Mouse (Mus musculus) erythroblast, embryonic 14.5 days (primary cell): ENCODE data around the gene Ntf3. TPM values are rescaled to one million over a fixed set of nuclear protein-coding genes. Genes with fewer than 3 reads are reported as not detected.

Source experiments
- H3K27me3 ChIP-seq: 2 replicates; pipeline ENCODE4 v1.6.1; 2012; ENCODE audit warnings: inconsistent platforms; ENCODE audit not compliant: control insufficient read depth
- H3K36me3 ChIP-seq: 2 replicates; pipeline ENCODE4 v1.6.1; 2012; ENCODE audit warnings: mild to moderate bottlenecking, inconsistent platforms; ENCODE audit not compliant: control insufficient read depth
- H3K4me1 ChIP-seq: 2 replicates; pipeline ENCODE4 v1.6.1; 2012; ENCODE audit warnings: inconsistent platforms; ENCODE audit not compliant: control insufficient read depth
- H3K4me3 ChIP-seq: replicated peaks from 2 replicates; pipeline ENCODE3; 2012; ENCODE audit warnings: moderate library complexity, mild to moderate bottlenecking, inconsistent platforms
- H3K9me3 ChIP-seq: 2 replicates; pipeline ENCODE4 v1.6.1; 2012; ENCODE audit warnings: low read length, inconsistent platforms, mixed read lengths; ENCODE audit not compliant: control insufficient read depth
- GATA1 ChIP-seq: IDR thresholded peaks from 2 replicates; pipeline ENCODE4 v1.6.1; 2012; ENCODE audit warnings: low read length, inconsistent platforms, mixed read lengths
- TAL1 ChIP-seq: IDR thresholded peaks from 3 replicates; pipeline ENCODE4 v1.6.1; 2012; ENCODE audit warnings: low read length, inconsistent platforms, mixed read lengths
- polyA plus RNA-seq: library from polyadenylated mRNA; stranded (reverse); fragments of >175 nt; gene quantifications from 2 replicates; pipeline ENCODE4 v1.2.3, GENCODE M21; 2012

Gene Ntf3
- polyA plus RNA-seq, 1 experiment: not detected

GRCm38 (mm10) chr6:126162351-126162758, 4.4 kb downstream of the Ntf3 start:
- no peaks in the 10 kb centered on the region for H3K4me1 ChIP-seq
- TF ChIP-seq TAL1 (no peak), GATA1 (no peak)
- no peak overlapping the region for H3K4me3 ChIP-seq
- no peaks in the 10 kb centered on the region for H3K36me3 ChIP-seq
- H3K27me3 ChIP-seq: peaks cover 66% of the 10 kb centered on the region
- H3K9me3 ChIP-seq: no peaks in the 10 kb centered on the region

- Histone ChIP-seq H3K27me3 (peaks cover 60% of the 10 kb centered on the region), H3K9me3 (no peaks in the 10 kb centered on the region), H3K4me1 (no peaks in the 10 kb centered on the region), H3K36me3 (no peaks in the 10 kb centered on the region), H3K4me3 (no peak overlapping the region)
- no peak for TF ChIP-seq GATA1
- no peak for TF ChIP-seq TAL1
Measured at GRCm38 (mm10) chr6:126161571-126162340, 5.0 kb downstream of the Ntf3 start.

- Histone ChIP-seq H3K9me3 (no peaks in the 10 kb centered on the region), H3K27me3 (peaks cover 43% of the 10 kb centered on the region), H3K4me3 (no peak overlapping the region), H3K36me3 (no peaks in the 10 kb centered on the region), H3K4me1 (no peaks in the 10 kb centered on the region)
- no peak for TF ChIP-seq TAL1
- no peak for TF ChIP-seq GATA1
Measured at GRCm38 (mm10) chr6:126160067-126160411, 6.7 kb downstream of the Ntf3 start.

GRCm38 (mm10) chr6:126159279-126160066, 7.2 kb downstream of the Ntf3 start:
- Histone ChIP-seq H3K4me1 (no peaks in the 10 kb centered on the region), H3K9me3 (no peaks in the 10 kb centered on the region), H3K36me3 (no peaks in the 10 kb centered on the region), H3K4me3 (no peak overlapping the region), H3K27me3 (peaks cover 37% of the 10 kb centered on the region)
- TF ChIP-seq TAL1 (no peak), GATA1 (no peak)

GRCm38 (mm10) chr6:126155928-126156327, 10.8 kb downstream of the Ntf3 start:
- TF ChIP-seq GATA1: no peak
- TF ChIP-seq TAL1: no peak
- no peak overlapping the region for H3K4me3 ChIP-seq
- no peaks in the 10 kb centered on the region for H3K4me1 ChIP-seq
- H3K9me3 ChIP-seq: no peaks in the 10 kb centered on the region
- H3K27me3 ChIP-seq: 0 out of 2 replicates have a peak, but pooled peaks cover 2% of the 10 kb centered on the region
- no peaks in the 10 kb centered on the region for H3K36me3 ChIP-seq

- Histone ChIP-seq H3K36me3 (no peaks in the 10 kb centered on the region), H3K4me3 (no peak overlapping the region), H3K4me1 (no peaks in the 10 kb centered on the region), H3K27me3 (no peaks in the 10 kb centered on the region), H3K9me3 (no peaks in the 10 kb centered on the region)
- TF ChIP-seq GATA1 (no peak), TAL1 (no peak)
Measured at GRCm38 (mm10) chr6:126154372-126154982, 12.2 kb downstream of the Ntf3 start.

- Histone ChIP-seq H3K9me3 (no peaks in the 10 kb centered on the region), H3K4me3 (no peak overlapping the region), H3K36me3 (no peaks in the 10 kb centered on the region), H3K4me1 (no peaks in the 10 kb centered on the region), H3K27me3 (no peaks in the 10 kb centered on the region)
- TF ChIP-seq GATA1 (no peak), TAL1 (no peak)
Measured at GRCm38 (mm10) chr6:126153154-126153553, 13.6 kb downstream of the Ntf3 start.

GRCm38 (mm10) chr6:126143659-126144058, 23.1 kb downstream of the Ntf3 start:
- H3K4me1 ChIP-seq: no peaks in the 10 kb centered on the region
- TF ChIP-seq GATA1 (no peak), TAL1 (no peak)
- H3K9me3 ChIP-seq: no peaks in the 10 kb centered on the region
- H3K36me3 ChIP-seq: no peaks in the 10 kb centered on the region
- no peaks in the 10 kb centered on the region for H3K27me3 ChIP-seq
- H3K4me3 ChIP-seq: no peak overlapping the region

- H3K9me3 ChIP-seq: no peaks in the 10 kb centered on the region
- no peak overlapping the region for H3K4me3 ChIP-seq
- TF ChIP-seq GATA1: no peak
- no peak for TF ChIP-seq TAL1
- H3K36me3 ChIP-seq: no peaks in the 10 kb centered on the region
- H3K4me1 ChIP-seq: no peaks in the 10 kb centered on the region
- no peaks in the 10 kb centered on the region for H3K27me3 ChIP-seq
Measured at GRCm38 (mm10) chr6:126142741-126143140, 24.0 kb downstream of the Ntf3 start.
